Mouse (Mus musculus) cerebellum, adult (tissue): ENCODE measurements around the gene Six2.
"Not testable (repeated sequence)": the region's sequence is repeated elsewhere in the genome, so short reads cannot be mapped to it uniquely, and the experiment has no call there.

Source experiments
- ATAC-seq: cut with Nextera tagmentation; 2 replicates; pipeline ENCODE4 v1.9.2; 2017; ENCODE audit warnings: mild to moderate bottlenecking, moderate library complexity, mixed read lengths; ENCODE audit not compliant: insufficient number of reproducible peaks, low FRiP score, low TSS enrichment

The Six2 gene

DNA sequence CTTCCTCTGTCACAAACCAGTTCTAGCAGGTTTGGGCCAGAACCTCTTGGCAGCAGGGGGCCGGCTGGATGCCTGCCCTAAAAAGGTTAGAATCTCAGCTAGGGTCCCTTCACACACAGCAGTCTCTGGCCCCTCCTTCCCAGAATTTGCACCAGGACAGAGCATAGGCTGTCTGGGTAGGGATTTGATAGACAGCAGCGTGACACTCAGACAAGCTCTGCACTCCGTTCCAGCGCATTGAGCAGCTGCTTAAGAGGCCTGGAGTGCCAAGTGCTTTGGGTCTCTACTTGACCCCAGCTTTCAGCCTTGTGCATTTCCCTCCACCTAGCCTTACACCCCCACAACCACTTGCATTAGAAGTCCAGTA is 2.9 kb upstream of the Six2 start:
- ATAC-seq: no peak

GRCm38 (mm10) chr17:85690323-85690968 is 2.4 kb upstream of the Six2 start:
- no peak for ATAC-seq

DNA sequence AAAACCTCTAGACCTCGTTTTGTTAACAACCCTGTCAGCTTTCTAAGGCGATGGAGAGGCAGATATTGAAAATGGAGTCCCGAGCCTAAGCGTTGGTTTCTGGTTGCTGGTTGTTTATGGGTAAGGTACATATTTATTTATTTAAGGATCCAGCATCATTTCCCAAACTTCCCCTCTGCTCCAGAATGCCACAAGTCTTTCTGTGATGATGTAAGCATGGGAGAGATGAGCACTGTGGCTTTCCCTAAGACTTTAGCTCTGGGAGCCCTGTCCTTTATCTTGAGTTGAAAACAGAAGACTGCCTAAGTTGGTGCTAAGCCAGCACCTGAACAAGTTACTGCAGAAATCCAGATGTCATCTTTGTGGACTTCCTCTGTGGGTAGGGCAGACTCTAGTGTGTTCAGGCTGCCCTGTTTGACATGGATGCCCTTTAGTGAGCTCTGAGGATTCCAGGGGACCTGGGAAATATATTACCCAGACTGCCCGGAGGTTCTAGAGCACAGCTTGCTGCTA is 1.8 kb upstream of the Six2 start:
- no peak for ATAC-seq

DNA sequence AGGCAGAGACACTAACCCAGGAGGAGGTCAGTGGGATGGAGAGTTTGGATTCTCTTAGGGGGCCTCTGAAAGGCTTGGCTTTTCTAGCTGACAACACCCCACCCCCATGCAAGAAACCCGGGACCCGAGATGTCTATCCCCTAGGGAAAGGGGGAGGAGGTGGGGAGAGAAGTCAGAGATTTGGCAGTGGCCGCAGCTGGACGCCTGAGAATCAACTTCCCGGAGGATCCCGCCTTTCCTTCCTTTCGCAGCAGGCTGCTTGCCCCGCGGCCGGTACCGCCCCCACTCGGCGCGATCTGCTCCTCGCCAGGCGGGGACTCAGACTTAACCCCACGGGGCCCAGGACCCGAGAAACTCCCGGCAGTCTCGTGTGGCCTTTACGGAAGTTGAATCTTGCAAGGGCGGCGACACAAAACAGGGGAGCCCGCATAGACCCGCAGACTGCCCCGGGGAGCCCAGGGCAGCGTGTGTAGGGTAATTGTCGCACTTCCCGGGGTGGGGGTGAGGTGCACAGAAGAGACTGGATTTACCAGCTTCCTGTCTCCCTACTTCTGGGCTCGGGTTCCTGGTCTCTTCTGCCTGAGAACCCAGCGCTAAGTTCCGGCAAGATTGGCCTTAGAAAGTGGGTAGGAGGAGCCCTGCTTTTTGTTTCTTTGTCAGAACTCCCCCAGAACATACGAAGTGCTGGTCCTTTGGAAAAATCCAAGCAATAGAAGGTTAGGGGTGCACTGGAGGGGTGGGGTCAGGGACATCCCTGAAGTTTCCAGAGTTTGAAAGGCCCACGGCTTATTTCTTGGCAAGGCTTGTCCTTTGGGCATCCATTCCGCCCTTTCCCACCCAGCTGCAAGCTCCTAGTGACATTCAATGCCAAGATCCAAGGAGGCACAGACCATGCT is 1.1 kb upstream of the Six2 start:
- ATAC-seq: no peak

- ATAC-seq: no peak
Measured at GRCm38 (mm10) chr17:85687421-85688235, 446 bp downstream of the Six2 start.

- no peak for ATAC-seq
Measured at GRCm38 (mm10) chr17:85686476-85687420, 1.3 kb downstream of the Six2 start.

DNA sequence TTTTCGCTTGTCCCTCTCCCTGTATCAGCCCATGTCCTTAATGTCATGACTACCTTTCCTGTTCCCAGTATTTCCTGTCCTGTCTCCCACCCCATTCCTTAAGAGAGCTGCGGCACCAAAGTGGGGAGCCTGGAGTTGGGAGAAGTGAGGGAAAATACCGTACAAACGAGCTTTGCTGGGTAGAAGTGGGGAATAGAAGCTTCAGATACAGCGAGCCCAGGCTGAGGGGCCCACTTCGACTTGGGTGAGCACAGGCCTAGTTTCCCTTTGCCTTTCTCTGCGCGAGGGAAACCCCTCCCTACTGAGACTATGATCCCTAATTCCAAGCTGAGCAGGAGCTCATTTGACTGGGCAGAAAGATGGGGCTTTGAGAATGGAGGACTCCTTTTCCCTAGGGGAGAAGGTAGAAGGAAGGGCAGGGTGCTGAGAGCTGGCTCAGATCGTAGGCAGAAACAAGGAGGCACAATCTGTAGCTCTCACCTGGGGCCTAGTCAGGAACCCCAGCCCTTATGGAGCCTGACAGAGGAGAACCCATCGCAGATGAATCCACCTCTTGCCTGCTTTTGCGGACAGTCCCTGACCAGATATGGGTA is 2.3 kb downstream of the Six2 start:
- no peak for ATAC-seq

GRCm38 (mm10) chr17:85684841-85685688 is 3.0 kb downstream of the Six2 start:
- ATAC-seq: no peak

DNA sequence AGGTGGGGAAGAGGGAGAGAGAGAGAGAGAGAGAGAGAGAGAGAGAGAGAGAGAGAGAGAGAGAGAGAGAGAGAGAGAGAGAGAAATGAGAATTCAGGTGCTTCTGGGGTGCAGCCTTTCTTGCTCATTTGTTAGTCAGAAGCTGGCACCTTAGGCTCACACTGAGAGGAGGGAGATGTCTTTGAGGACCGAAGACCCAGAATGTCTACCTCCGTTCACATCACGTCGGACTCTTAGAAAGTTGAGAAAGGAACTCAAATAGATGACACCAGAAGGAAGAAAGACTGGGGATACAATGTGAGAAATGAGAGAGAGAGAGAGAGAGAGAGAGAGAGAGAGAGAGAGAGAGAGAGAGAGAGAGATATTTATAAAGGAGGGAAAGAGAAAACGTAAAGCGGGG is 3.6 kb downstream of the Six2 start:
- not testable (repeated sequence) for ATAC-seq

GRCm38 (mm10) chr17:85683984-85684307 is 4.1 kb downstream of the Six2 start:
- no peak for ATAC-seq

GRCm38 (mm10) chr17:85683111-85683983 is 4.7 kb downstream of the Six2 start:
- no peak for ATAC-seq

DNA sequence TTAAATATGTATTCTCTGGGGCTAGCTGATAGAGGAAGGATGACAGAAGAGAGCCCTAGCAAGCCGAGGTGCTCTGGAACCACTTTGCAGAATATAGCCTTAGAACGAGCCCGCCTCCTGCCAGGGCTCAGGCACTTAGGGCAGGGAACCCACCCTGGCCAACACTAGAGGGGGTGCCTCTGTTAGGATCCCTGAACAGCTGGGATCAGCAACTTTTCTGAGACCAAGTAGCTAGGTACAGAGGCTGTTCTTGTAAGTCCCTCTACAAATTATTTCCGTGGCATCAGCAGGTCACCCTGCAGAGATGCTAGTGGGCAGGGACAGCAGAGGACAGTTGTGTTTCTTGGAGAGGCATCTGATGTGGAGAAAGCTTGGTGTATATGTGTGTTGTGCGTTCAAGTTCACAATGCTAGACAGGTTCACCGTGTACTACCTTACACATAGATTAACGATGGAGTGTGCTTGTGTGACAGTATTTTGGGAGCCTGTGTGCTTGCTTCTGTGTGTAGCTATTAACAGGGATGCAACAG is 5.8 kb downstream of the Six2 start:
- no peak for ATAC-seq

GRCm38 (mm10) chr17:85681741-85682140 is 6.3 kb downstream of the Six2 start:
- no peak for ATAC-seq

DNA sequence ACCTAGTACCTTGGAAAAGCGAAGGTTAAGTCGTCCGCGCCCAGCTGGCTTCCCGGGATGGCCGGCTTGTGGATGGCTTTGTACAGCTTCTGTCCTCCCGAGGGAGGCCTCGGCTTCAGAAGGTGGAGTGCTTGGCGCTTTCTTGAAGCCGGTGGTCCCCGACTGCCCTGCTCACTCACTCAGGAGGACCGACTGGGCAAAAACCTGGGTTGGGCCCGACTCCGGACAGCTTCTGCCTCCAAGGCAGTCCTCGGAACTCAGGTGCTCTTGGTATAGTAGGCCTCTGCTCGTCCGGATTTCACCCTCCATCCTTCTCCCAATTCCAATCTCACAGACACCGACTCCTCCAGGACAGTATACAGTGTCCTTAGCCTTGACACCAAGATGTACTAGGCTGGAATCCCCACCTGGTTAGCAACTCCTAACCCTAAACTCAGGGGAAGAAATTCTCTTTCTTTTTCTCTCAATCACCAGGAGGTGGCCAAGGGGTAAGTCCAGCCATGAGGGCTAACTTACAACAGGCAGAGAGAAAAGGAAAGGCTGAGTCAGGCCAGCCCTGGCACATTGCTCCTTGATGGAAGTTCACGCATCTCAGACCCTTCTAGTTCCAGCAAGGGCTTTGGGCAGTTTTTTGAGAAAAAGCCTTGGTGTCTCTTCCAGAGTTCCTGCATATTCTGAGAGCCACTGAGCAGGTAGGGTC is 7.1 kb downstream of the Six2 start:
- ATAC-seq: no peak

DNA sequence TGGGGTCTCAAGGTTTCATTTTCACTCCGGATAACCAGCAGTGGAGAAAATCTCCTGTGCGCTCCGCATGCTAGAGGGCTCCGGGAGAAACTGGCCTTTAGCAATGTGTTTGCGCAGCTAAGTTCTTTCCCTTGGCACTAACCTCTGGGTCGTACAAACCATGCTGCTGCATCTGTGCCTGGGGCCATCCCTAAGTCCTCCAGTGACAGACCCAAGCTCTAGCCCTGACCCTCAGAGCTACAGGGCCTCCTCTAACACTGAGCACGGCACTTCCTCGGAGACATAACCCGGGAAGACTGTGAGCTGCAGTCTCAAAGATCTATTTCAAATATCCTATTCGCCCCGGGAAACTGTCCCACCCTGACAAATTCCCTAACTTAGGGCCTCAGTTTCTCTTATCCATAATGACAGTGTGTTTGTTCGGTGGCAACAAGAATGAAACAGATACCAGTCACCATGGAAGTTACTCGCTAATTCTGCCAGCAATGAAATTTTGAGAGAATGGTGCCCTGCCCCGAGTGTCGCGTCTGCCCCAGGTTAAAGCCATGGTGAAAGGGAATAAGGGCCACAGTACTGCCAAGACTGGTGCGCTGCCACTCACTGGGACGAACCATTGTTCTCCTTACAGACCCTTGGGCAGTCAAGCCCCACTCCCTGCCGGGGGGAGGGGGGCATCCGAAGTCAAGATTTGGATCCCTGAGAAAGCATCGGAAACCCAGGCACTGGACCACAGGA is 7.8 kb downstream of the Six2 start:
- no peak for ATAC-seq

GRCm38 (mm10) chr17:85679651-85680050 is 8.4 kb downstream of the Six2 start:
- no peak for ATAC-seq
